Mouse (Mus musculus): ENCODE measurements around the gene Pak1ip1. TPM values are rescaled to one million over a fixed set of nuclear protein-coding genes. Genes with fewer than 3 reads are reported as not detected.
A peak's percentile ranks its signal among the peaks of the same experiment; 100 is the strongest.
"Not testable (repeated sequence)": the region's sequence is repeated elsewhere in the genome, so short reads cannot be mapped to it uniquely, and the experiment has no call there.

The Pak1ip1 gene
- 10 to 100 TPM; 40.5 to 44.7 TPM for total RNA-seq (2021)

DNA sequence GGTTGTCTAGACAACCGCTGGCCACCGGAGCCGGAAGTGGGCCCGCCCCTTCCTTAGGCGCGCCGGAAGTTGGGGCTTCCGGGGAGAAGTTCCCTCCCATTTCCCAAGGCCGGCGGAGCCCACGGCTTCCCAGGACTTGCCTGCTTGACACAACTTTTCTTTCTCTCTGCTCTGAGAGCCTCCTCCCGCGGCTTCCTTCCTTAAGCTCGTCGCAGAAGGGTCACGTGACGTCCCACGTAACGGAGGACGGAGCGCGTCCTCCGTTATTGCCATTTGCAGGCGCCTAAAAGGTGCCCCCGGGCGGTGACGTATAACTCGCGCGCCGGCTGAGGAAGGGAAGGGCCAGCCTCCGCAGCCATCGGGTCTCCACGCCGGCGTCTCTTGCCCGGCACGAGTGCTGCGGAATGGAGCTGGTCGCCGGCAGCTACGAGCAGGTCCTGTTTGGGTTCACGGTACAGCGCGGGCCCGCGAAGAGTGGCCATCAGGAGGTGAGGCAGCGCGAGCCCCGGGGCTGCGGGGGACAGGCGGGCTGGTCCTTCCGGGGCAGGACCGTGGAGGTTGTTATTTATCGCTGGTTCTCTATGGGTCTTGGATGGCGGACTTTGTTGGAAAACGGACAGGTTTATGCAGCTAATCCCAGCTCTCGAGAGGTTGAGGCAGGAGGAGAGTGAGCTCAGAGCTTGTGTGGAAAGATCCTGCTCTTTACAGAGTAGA lies at the start of gene Pak1ip1:
Gene Pak1ip1, plus strand, starts transcription at position 98 of the 714 bp plus-strand sequence.
- peak; percentile 89 to 97 for DNase-seq (ENCODE audit: extremely low spot score in 1 of 2, low spot score in 1 of 2)

- DNase-seq (ENCODE audit: extremely low spot score in 1 of 2, low spot score in 1 of 2), result no peak
These were observed 49.3 kb upstream of the Pak1ip1 start for GRCm38 (mm10) chr13:40951386-40951976.

DNA sequence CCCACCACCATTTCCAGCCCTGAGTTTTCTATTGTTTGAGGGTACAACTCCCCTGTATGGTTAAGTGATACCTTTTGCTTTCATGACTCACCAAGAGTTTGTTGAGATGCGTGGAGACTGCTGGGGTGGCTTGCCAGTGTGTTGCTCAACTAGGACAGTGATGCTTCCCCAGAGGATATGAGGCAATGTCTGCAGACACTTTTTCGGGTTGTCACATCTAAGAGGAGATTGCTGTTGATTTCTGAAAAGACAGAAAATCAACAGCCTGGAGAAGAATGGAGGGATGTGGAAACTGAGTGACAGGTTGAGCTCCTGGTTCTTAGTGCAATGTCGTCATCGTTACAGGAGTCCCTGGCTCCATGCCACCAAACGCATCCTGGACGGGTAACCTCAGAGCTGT lies 47.6 kb upstream of the Pak1ip1 start:
- no peak for DNase-seq (ENCODE audit: extremely low spot score in 1 of 2, low spot score in 1 of 2)

DNA sequence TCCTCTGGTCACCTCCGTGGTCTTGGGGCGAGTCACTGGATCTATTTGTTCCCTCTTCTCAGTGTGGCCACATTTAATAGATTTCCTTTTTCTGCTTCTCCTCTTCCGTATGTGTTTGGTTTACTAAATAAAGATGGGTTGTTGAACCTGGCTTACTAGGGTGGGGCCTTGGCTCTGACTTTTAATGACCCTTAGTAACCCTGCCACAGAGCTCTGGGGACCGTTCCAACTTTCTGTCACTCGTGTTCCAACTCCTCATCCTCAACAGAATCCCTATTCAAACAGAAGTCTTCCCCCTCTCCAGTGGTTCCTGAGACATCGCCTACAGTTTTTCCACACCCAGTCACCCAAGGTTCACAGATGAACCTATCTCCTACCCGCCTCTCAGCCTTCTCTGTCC lies 45.0 kb upstream of the Pak1ip1 start:
- DNase-seq (ENCODE audit: extremely low spot score in 1 of 2, low spot score in 1 of 2), result no peak

- no peak for DNase-seq (ENCODE audit: extremely low spot score in 1 of 2, low spot score in 1 of 2)
These were observed 33.2 kb upstream of the Pak1ip1 start for GRCm38 (mm10) chr13:40967609-40968008.

DNA sequence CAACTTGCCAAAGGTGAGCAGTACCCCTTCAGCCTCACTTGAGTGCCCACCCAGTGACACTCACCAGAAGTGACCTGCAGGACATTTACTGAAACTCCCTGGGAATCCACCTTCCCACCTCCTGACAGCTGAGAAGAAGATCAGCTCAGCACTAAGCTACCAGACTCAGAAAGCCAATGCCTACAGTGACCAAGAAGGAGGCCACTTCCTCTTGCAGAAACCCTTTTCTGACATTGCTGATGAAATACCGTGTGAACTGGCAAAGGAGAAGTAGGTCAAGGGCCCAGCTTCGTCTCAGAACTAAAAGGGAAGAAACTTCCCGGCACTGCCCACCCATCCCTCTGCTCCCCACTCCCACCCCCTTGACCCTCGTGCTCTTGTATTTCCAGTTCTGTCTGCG lies 32.3 kb upstream of the Pak1ip1 start:
- no peak for DNase-seq (ENCODE audit: extremely low spot score in 1 of 2, low spot score in 1 of 2)

GRCm38 (mm10) chr13:40969761-40970390 lies 30.9 kb upstream of the Pak1ip1 start:
- no peak for DNase-seq (ENCODE audit: extremely low spot score in 1 of 2, low spot score in 1 of 2)

DNA sequence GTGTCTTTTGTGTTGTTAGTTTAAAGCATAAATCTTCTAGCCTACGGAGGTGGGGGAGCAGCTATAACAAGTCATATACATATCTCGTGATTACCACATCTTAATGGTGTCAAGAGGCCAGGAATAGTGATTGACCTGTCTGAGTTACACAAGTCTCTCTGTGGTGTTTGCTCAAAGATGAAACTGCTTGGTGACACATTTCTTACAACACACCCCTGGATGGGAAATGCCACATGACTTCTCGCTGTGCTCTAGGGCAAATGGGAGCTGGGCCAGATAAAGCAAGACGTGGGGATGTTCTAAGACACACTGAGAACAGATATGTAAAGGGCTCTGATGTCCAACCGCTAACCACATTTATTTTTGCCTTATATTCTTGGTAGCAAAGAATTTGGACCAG lies 29.6 kb upstream of the Pak1ip1 start:
- no peak for DNase-seq (ENCODE audit: extremely low spot score in 1 of 2, low spot score in 1 of 2)

DNA sequence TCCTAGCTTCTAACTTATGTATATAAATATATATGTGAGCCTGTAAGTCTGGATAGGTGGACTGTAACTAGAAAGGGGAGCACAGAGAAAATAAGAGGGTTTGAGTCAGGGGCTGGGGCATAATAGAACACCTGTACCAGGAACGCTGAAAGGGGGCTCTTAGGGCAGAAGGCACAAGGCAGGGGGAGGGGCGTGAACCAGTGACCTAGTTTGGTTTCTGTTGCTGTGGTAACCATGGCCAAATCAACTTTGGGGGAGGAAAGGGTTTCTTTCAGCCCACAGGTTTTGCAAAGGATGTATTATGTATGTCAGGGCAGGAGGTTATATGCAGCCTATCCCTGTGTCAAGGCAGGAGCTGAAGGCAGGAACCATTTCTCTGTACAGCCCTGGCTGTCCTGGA lies 29.0 kb upstream of the Pak1ip1 start:
- DNase-seq (ENCODE audit: extremely low spot score in 1 of 2, low spot score in 1 of 2), result no peak

DNA sequence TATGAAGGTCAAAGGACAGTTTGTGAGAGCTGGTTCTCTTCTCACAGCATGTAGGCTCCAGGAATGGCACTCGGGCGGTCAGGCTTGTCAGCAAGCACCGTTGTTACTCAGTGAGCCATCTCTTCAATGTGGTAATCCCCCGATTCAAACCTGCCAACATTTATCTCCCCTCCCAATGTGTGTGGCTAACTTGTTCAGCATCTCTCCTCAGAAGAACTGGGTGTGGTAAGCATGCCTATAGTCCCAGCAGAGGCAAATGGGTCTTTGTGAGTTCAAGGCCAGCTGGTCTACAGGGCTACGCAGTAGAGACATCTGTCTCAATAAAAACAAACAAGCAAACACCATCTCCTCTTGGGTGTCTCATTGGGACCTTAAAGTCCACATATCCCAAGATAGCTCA lies 27.8 kb upstream of the Pak1ip1 start:
- DNase-seq (ENCODE audit: extremely low spot score in 1 of 2, low spot score in 1 of 2), result no peak

GRCm38 (mm10) chr13:40977609-40978008 lies 23.2 kb upstream of the Pak1ip1 start:
- DNase-seq (ENCODE audit: extremely low spot score in 1 of 2, low spot score in 1 of 2), result peak in 1 of 2 experiments; percentile 51

GRCm38 (mm10) chr13:40978652-40979051 lies 22.2 kb upstream of the Pak1ip1 start:
- no peak for DNase-seq (ENCODE audit: extremely low spot score in 1 of 2, low spot score in 1 of 2)

DNA sequence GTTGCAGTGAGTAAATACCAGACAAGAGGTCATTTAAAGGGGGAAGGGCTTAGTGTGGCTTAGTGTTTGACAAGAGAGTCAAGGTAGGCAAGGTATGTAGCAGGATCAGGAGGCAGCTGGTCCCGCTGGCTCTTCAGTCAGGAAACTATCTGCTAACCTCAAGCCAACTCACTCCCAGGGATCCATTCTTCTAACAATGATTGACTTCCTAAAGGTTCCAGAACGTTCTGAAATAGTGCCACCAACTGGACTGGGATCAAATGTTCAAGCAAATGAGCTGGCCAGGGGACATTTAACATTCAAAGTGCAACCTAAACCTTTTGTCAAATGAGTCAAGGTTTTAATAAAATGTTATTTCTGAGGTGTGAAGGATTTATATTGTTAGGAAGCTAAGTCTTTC lies 21.5 kb upstream of the Pak1ip1 start:
- no peak for DNase-seq (ENCODE audit: extremely low spot score in 1 of 2, low spot score in 1 of 2)

DNA sequence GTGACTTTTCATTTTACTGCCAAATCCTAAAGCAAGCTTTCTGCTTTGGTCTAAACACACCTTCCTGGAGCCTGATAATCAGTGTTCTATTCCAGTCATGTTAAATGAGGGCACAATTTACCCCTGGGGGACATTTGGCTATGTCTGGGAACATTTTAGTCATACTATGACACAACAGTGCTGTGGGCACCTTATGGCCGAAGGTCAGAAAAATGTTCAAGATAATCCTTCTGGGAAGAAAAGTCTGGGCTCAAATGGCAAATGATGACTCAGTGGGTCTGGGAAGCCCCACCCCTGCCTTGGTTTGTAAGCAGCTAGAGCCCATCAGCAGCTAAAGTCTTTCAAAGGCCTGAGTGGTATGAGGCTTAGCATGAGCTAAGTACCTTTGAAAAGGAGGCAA lies 18.1 kb upstream of the Pak1ip1 start:
- no peak for DNase-seq (ENCODE audit: extremely low spot score in 1 of 2, low spot score in 1 of 2)

GRCm38 (mm10) chr13:40986081-40986480 lies 14.7 kb upstream of the Pak1ip1 start:
- no peak for DNase-seq (ENCODE audit: extremely low spot score in 1 of 2, low spot score in 1 of 2)

DNA sequence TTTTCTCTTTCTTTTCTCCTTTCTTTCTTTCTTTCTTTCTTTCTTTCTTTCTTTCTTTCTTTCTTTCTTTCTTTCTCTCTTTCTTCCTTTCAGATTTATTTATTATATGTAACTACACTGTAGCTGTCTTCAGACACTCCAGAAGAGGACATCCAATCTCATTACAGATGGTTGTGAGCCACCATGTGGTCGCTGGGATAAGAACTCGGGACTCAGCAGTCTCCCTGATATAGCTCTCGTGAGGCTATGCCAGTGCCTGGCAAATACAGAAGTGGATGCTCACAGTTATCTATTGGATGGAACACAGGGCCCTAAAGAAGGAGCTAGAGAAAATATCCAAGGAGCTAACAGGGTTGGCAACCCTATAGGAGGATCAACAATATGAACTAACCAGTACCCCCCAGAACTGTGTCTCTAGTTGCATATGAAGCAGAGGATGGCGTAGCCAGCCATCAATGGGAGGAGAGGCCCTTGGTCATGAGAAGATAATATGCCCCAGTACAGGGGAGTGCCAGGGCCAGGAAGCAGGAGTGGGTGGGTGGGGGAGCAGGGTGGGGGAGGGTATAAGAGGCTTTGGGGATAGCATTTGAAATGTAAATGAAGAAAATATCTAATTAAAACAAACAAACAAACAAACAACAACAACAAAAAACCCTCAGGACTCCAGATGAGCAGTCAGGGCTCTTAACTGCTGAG lies 13.1 kb upstream of the Pak1ip1 start:
- not testable (repeated sequence) for DNase-seq (ENCODE audit: extremely low spot score in 1 of 2, low spot score in 1 of 2)

DNA sequence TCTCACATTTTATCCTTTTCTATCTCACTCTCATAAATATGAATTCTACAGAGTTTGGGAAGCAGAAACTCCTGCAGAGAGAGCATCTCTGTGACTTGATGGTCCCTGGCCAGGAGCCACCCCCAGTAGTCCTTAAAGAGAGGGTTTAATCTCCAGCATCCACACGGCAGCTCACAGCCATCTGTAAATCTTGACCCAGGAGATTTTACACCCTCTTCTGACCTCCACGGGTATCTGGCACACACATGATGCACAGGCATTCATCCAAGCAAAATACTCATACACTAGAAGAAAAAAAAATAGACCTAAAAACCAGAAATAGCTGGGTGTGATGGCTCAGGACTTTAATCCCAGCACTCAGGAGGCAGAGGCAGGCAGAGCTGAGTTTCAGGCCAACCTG lies 12.4 kb upstream of the Pak1ip1 start:
- no peak for DNase-seq (ENCODE audit: extremely low spot score in 1 of 2, low spot score in 1 of 2)

- DNase-seq (ENCODE audit: extremely low spot score in 1 of 2, low spot score in 1 of 2), result no peak
These were observed 6.1 kb upstream of the Pak1ip1 start for GRCm38 (mm10) chr13:40994487-40995263.

- not testable (repeated sequence) for DNase-seq (ENCODE audit: extremely low spot score in 1 of 2, low spot score in 1 of 2)
These were observed 2.3 kb upstream of the Pak1ip1 start for GRCm38 (mm10) chr13:40998537-40998936.

DNA sequence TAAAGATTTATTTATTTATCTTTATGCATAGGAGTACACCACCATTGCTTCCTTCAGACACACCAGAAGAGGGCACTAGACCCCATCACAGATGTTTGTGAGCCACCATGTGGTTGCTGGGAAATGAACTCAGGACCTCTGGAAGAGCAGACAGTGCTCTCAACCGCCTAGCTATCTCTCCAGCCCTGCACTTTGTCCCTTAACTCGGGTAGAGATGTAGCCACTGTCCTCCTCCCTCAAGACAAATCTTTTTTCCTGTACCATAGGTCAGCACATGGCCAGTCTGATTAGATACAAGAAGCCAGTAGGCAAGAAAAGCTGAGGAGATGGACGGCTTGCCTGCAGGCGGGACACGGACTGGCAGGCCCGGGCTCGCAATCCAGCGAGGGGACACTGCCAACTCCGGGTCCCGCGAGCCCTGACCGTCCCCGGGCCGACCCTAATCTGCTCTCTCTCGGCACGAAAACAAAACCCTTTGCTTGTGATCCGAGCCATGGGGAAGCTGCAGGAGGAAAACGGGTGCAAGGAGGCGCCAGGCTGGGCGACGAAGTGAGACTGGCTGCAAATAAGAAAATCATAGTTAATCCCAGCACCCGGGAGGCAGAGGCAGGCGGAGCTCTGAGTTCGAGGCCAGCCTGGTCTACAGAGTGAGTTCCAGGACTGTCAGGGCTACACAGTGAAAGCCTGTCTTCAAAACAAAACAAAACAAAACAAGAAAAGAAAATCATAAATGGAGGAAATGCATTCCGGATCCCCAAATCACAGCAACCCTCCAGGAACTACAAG lies 490 bp upstream of the Pak1ip1 start:
- peak; percentile 19 to 50 for DNase-seq (ENCODE audit: extremely low spot score in 1 of 2, low spot score in 1 of 2)

Measured in layer of hippocampus, postnatal 25 days (tissue).